Mouse (Mus musculus) spleen, postnatal 4 days (tissue): ENCODE results near the gene Slc7a14.
"Not testable (repeated sequence)": the region's sequence is repeated elsewhere in the genome, so short reads cannot be mapped to it uniquely, and the experiment has no call there.

ENCODE experiments used
- DNase-seq, 2 experiments: peaks; one replicate each; pipeline ENCODE4 v3.0.0; 2022; ENCODE audit warnings: low spot score in 2 of 2

Slc7a14 gene

DNA sequence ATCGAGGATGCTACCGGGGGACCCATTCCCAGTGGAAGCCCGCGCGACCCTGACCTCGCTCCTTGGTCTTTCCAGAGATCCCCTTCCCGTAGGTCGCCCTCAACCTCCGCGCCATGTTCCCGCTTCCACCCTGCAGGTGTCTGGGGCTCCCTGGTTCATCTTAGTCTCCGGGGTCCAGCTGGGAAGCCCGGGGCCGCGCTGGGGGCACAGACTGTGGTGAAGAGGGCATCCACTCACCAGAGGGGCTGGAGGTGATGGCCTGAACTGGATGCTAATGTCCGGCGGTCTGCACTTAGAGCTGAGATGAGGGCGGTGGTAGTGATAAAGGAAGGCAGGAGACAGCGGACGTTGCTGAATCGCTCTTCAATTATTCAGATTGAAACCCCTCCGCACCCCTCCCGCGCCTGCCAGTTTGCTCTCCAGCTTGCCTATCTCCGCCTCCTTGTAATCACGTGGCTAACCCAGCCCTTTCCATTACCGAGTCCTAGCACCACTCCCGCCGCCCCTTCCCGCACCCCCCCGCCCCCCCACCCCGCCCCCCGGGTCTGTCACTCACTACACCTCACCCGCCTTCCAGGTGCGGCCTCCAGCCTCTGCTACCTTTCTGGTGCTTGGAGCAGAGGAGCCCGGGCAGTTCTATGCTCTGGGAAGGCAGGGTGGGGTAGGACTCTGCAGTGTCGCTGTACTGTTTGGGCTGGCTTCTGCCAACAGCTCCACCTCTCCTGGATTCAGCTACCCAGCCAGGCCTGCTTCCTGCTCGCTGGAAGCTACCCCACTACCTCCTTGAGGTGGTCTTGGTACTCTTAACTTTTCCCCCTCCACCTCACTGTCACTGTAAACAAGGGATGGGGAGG is at the start of gene Slc7a14:
TSS of gene Slc7a14 (minus strand) at position 445 of the 854 bp plus-strand sequence.
- no peak for DNase-seq

DNA sequence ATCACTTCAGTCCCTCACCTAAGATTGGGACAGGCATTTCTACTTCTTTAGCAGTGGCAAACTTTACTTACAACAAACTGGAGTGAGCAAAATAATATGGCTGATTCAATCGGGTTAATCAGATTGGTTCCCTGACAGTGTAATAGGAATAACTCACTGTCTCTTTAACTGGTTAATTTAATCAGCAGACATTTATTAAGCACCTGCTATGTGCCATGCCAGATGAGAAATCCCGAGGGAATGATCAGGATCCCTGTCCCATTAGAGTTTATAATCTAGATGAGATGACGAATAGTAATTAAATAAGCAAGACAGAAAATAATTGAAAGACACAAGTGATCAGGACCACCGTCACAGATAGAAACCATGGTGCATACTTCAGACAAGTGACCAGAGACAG is 36.4 kb upstream of the Slc7a14 start:
- no peak for DNase-seq

DNA sequence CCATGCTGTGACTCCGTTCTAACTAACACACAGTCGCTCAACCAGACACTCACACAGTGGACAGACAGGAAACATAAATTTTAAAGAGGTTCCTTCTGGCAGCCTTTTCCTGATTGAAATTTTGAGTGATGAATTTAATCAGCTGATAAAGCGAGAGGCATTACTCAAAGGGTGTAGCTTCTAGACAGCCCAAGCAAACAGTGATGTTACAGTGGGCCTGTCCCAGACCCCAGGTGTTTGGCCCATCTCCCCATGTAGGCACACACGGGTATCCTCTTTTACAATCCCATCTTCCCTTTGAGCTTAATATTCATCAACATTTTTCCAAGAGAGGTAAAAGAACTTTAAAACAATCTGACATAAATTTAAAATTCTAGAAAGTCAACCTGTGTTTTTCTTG is 35.6 kb upstream of the Slc7a14 start:
- no peak for DNase-seq

GRCm38 (mm10) chr3:31339236-31339635 is 29.1 kb upstream of the Slc7a14 start:
- no peak for DNase-seq

- no peak for DNase-seq
These were observed 18.2 kb upstream of the Slc7a14 start for GRCm38 (mm10) chr3:31328237-31328836.

DNA sequence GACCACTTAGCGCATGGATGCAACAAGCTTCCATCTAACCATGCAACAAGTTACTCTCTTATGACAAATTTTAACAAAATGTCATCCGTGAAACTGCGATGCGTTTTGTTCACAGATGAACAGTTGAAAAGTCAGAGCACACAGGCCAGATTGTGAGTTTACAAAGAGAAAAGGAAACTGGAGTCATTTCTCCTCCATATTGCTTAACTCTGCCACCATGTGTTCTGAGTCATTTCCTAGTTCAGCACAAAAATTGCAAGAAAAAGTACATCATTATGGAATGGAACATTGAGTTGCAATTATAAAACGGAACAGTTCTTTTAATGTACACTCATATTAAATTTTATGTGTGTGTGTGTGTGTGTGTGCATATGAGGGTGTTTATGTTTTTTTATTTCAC is 17.6 kb upstream of the Slc7a14 start:
- DNase-seq = no peak

- DNase-seq = no peak
These were observed 14.1 kb upstream of the Slc7a14 start for GRCm38 (mm10) chr3:31324231-31324654.

- no peak for DNase-seq
These were observed 726 bp downstream of the Slc7a14 start for GRCm38 (mm10) chr3:31309371-31309933.

- no peak for DNase-seq
These were observed 1.3 kb downstream of the Slc7a14 start for GRCm38 (mm10) chr3:31308906-31309305.

DNA sequence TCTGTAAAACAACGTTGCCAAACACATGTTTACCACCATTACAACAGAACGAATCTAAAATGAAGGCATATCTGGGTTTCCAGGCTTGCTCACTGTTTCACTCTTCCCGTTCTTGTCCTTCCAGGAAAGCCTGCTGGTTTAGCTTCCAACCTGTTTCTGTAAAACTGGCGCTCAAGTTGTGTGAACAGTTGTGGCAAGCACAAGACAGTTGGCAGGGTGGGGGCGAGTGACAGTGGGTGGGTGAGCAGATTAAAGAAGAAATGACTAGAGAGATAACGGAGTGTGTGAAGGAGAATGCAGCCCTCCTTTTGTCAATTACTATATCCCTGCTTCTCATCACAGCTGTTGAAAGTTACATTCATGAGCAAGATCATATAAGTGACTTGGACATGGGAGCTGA is 2.2 kb downstream of the Slc7a14 start:
- DNase-seq = no peak

DNA sequence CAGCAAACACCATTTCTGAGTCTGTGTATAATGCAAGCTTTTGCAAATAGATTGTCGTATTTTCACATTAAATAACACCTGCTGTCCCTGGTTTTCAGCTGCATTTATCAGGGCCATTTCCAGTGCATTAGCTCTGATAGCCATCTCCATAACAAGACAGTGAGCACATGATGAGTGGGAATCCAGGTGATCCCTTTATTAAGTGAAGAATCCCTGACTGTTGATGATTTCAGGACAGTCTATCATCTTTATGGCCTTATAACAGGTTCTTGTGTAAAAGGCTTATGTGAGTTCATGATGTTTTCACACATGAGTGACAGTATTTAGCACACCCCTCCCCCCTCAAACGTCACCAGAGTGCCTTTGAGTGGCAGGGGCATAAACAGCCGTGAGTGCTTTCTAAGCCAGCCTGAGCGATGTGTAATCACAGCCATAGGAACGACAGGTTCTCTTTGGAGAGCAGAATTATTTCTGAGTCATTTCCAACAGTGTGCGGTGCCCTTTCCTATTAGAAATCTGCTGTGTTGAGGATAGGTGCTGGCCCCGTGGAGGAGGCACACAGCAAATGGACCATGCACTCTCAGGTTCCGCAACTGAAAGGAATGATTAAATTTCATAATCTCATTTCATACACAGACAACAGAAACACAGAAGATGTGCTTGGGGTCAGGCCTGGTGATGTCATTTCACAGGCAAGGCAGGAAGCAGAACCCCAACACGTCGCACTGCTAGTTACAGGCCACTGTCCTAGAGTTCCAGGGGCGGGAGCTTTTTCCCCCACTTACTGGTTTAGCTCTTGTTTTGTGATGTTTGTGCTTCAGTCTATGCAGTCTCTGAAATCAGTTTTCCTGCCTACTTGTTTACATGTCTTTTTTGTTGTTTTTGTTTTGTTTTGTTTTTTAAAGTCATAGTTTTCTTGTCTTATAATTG is 18.2 kb downstream of the Slc7a14 start:
- no peak for DNase-seq

- DNase-seq = no peak
These were observed 22.7 kb downstream of the Slc7a14 start for GRCm38 (mm10) chr3:31287421-31287948.

- DNase-seq = no peak
These were observed 29.1 kb downstream of the Slc7a14 start for GRCm38 (mm10) chr3:31281116-31281515.

- no peak for DNase-seq
These were observed 35.3 kb downstream of the Slc7a14 start for GRCm38 (mm10) chr3:31274875-31275274.

DNA sequence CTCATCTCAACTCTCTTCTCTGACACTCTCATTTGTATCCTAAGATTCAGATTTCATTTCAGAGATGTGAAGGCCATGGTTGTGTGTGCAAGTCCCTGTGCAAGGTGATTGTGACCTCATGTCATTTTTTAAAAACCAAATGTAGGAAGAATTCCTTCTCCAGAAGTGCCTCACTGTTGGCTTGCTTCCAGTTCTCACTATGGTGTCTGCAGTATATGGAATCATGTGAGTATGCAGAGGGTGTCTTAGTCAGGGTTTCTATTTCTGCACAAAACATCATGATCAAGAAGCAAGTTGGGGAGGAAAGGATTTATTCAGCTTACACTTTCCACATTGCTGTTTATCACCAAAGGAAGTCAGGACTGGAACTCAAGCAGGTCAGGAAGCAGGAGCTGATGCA is 36.9 kb downstream of the Slc7a14 start:
- DNase-seq = not testable (repeated sequence)

DNA sequence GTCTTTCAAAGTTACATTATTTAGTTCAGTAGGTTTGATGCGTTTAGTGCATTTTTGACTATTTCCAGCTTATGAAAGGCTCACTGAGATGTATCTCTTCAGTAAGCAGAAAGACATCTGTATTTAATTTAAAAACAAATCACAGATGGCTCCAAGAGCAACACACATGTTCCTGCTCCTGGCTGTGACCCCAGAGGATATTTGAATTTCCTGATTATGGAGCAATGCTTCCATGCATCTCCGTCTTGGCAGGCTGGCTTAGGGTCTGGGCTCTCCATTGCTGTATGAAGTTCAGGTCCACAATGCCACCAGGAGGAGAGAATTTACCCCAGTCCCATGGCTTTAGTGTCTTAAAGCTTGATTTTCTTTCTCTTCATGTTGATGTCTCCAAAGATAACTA is 37.5 kb downstream of the Slc7a14 start:
- no peak for DNase-seq

GRCm38 (mm10) chr3:31269551-31270317 is 40.4 kb downstream of the Slc7a14 start:
- no peak for DNase-seq

DNA sequence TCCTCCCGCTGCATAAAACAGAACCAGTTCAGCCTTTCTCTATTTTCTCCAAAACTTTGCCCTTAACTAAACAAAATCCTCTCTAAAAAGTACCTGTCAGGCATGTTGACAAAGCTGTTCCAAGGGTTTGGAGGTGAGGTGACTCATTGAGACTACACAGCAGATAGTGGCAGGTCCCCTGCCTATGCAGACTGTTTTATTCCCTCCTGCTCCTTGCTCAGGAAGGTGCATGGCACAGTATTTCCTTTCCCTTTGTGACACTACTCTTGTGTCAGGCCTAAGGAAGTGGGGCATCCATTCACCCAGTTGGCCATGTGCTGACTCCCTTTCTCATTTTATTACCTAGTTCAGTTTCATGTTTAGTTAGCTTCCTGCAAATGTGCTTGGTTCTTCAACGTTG is 42.3 kb downstream of the Slc7a14 start:
- no peak for DNase-seq

DNA sequence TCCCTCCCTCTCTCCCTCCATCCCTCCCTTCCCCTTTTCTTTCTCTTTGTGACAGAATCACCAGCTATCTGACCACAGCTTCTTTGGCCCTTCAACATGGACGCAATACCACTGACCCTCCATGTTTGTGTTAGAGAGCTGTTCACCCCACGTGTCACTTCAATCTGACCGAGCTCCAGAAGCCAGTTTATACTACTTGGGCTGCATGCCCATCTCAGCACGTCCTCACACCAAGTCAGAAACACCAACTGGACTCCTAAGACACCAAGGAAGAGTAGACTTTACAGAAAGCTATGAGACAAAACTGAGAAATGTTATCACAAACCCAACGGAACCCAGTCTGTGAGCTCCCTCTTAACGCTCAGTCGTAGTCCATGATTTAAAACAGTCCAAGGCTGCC is 43.2 kb downstream of the Slc7a14 start:
- DNase-seq = no peak

GRCm38 (mm10) chr3:31263535-31263934 is 46.6 kb downstream of the Slc7a14 start:
- no peak for DNase-seq
